Mouse (Mus musculus) megakaryocyte, embryonic 14.5 days (primary cell): ENCODE data around the gene Atp6v1g2. TPM values are rescaled to one million over a fixed set of nuclear protein-coding genes. Genes with fewer than 3 reads are reported as not detected.

Source experiments
- H3K27me3 ChIP-seq: replicated peaks from 2 replicates; pipeline ENCODE3; 2012; ENCODE audit warnings: inconsistent platforms
- H3K36me3 ChIP-seq: replicated peaks from 2 replicates; pipeline ENCODE3; 2012; ENCODE audit warnings: low read length, inconsistent platforms, mixed read lengths
- H3K4me1 ChIP-seq: 2 replicates; pipeline ENCODE4 v1.6.1; 2012; ENCODE audit warnings: inconsistent platforms
- H3K4me3 ChIP-seq: replicated peaks from 2 replicates; pipeline ENCODE3; 2012; ENCODE audit warnings: moderate library complexity, mild to moderate bottlenecking, inconsistent platforms
- H3K9me3 ChIP-seq: 2 replicates; pipeline ENCODE4 v1.6.1; 2012; ENCODE audit warnings: inconsistent platforms
- FLI1 ChIP-seq: IDR thresholded peaks from 2 replicates; pipeline ENCODE4 v1.6.1; 2012; ENCODE audit warnings: low read length, inconsistent platforms, mixed read lengths
- GATA1 ChIP-seq: IDR thresholded peaks from 3 replicates; pipeline ENCODE4 v1.6.1; 2012; ENCODE audit warnings: mixed read lengths, low read length, inconsistent platforms, borderline replicate concordance
- polyA plus RNA-seq: library from polyadenylated mRNA; stranded (reverse); fragments of >175 nt; gene quantifications from 2 replicates; pipeline ENCODE4 v1.2.3, GENCODE M21; 2012; ENCODE audit warnings: low replicate concordance; ENCODE audit not compliant: insufficient read depth

Gene Atp6v1g2
- polyA plus RNA-seq, 1 experiment = 0.86 TPM

DNA sequence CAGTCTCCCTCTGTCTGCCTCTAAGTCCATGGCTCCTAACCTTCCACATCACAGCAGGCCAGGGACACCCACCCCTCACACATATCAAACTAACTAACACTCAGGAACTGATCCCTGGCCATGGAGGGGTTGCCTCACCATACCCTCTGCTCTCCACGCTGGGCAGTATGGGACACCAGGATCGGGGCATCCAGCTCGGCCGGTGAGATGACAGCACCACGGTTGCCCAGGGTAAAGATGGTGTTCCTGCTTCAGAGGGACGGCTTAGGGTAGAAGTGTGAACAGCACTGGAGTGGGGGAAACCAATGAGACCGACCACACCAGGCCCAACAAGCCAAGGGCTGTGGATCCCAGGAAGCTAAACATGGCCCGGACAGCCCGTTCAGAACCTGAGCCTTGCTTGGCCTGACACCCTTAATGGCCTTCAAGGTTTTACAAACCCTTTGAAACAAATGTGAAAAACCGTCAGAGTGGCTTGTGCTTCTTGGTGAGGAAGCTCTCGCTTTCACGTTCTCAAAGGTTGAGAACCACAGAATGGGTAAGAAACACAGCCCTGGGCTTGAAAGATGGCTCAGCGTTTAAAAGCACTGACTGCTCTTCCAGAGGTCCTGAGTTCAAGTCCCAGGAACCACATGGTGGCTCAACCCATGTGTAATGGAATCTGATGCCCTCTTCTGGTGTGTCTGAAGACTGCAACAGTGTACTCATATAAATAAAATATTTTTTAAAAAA, 45.7 kb downstream of the Atp6v1g2 start:
- no peaks in the 10 kb centered on the region for H3K9me3 ChIP-seq
- H3K36me3 ChIP-seq = no peaks in the 10 kb centered on the region
- no peak overlapping the region for H3K4me3 ChIP-seq
- H3K27me3 ChIP-seq = peaks cover 54% of the 10 kb centered on the region
- H3K4me1 ChIP-seq = peaks cover 19% of the 10 kb centered on the region
- TF ChIP-seq FLI1 (no peak), GATA1 (no peak)

DNA sequence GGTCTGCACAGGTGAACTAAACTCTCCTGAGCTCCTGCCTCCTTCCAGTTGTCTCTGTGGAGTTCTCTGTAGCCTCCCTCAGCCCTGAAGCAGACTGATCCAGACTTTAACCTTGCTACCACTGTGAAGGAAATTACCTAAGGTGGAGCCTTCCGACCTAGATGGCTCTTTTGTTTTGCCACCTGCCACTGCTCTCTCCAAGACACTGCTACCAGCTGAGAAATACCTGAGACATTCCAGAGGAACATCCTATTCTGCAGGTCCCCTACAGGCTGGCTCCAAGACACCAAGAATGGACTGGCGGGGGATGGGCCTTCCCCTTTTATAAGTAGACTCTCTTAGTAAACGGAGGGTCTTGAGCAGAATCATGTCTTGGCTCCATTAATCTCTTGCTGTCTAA, 46.8 kb downstream of the Atp6v1g2 start:
- Histone ChIP-seq H3K4me1 (peaks cover 8% of the 10 kb centered on the region; the same call in 1 of the 2 replicates), H3K36me3 (no peaks in the 10 kb centered on the region), H3K9me3 (no peaks in the 10 kb centered on the region), H3K27me3 (peaks cover 58% of the 10 kb centered on the region), H3K4me3 (no peak overlapping the region)
- TF ChIP-seq FLI1 (no peak), GATA1 (no peak)

GRCm38 (mm10) chr17:35285431-35285830, 52.0 kb downstream of the Atp6v1g2 start:
- H3K36me3 ChIP-seq = no peaks in the 10 kb centered on the region
- H3K4me1 ChIP-seq = no peaks in the 10 kb centered on the region
- no peaks in the 10 kb centered on the region for H3K9me3 ChIP-seq
- H3K4me3 ChIP-seq = no peak overlapping the region
- TF ChIP-seq GATA1 (no peak), FLI1 (no peak)
- peaks cover 50% of the 10 kb centered on the region for H3K27me3 ChIP-seq

Other genes starting within 250 kb of the Atp6v1g2 start
- gene Vars, start 232.7 kb upstream of the Atp6v1g2 start, polyA plus RNA-seq = 188 and 650 TPM in 2 replicates
- 0.38 and 0.40 TPM in 2 replicates for gene Vwa7, start 217.1 kb upstream of the Atp6v1g2 start, polyA plus RNA-seq
- gene Sapcd1, start 205.6 kb upstream of the Atp6v1g2 start, polyA plus RNA-seq = 4.1 and 5.4 TPM in 2 replicates
- 10.5 and 10.9 TPM in 2 replicates for gene Msh5, start 186.9 kb upstream of the Atp6v1g2 start, polyA plus RNA-seq
- gene Clic1, start 183.7 kb upstream of the Atp6v1g2 start, polyA plus RNA-seq = 244 and 373 TPM in 2 replicates
- 30.5 and 36.5 TPM in 2 replicates for gene Ddah2, start 174.6 kb upstream of the Atp6v1g2 start, polyA plus RNA-seq
- gene Ly6g6c, start 168.3 kb upstream of the Atp6v1g2 start, polyA plus RNA-seq = 14.8 and 15.5 TPM in 2 replicates
- 53.5 and 66.3 TPM in 2 replicates for gene Mpig6b, start 167.5 kb upstream of the Atp6v1g2 start, polyA plus RNA-seq
- gene Ly6g6e, start 156.8 kb upstream of the Atp6v1g2 start, polyA plus RNA-seq = not detected in 2 replicates
- 79.9 and 106 TPM in 2 replicates for gene Ly6g6d, start 155.6 kb upstream of the Atp6v1g2 start, polyA plus RNA-seq
- 517 and 745 TPM in 2 replicates for gene Ly6g6f, start 148.1 kb upstream of the Atp6v1g2 start, polyA plus RNA-seq
- 211 and 290 TPM in 2 replicates for gene Abhd16a, start 144.4 kb upstream of the Atp6v1g2 start, polyA plus RNA-seq
- not detected in 2 replicates for gene Ly6g5c, start 125.4 kb upstream of the Atp6v1g2 start, polyA plus RNA-seq
- gene Ly6g5b, start 118.2 kb upstream of the Atp6v1g2 start, polyA plus RNA-seq = 0.23 TPM in 1 of 2 replicates, not detected in the other
- gene Gpank1, start 112.2 kb upstream of the Atp6v1g2 start, polyA plus RNA-seq = 46.5 and 57.4 TPM in 2 replicates
- gene Csnk2b, start 111.6 kb upstream of the Atp6v1g2 start, polyA plus RNA-seq = 75.6 and 82.2 TPM in 2 replicates
- 3.2 and 6.1 TPM in 2 replicates for gene D17H6S53E, start 107.3 kb upstream of the Atp6v1g2 start, polyA plus RNA-seq
- not detected in 2 replicates for gene Apom, start 101.6 kb upstream of the Atp6v1g2 start, polyA plus RNA-seq
- gene Bag6, start 98.5 kb upstream of the Atp6v1g2 start, polyA plus RNA-seq = 613 and 1,584 TPM in 2 replicates
- gene Prrc2a, start 68.8 kb upstream of the Atp6v1g2 start, polyA plus RNA-seq = 1,080 and 3,273 TPM in 2 replicates
- gene Aif1, start 57.6 kb upstream of the Atp6v1g2 start, polyA plus RNA-seq = 2.5 and 22.3 TPM in 2 replicates
- gene Lst1, start 45.2 kb upstream of the Atp6v1g2 start, polyA plus RNA-seq = 5.9 and 24.8 TPM in 2 replicates
- gene Ltb, start 39.2 kb upstream of the Atp6v1g2 start, polyA plus RNA-seq = 12.1 TPM in 1 of 2 replicates, not detected in the other
- gene Tnf, start 31.7 kb upstream of the Atp6v1g2 start, polyA plus RNA-seq = 2.9 and 3.5 TPM in 2 replicates
- 0.85 TPM in 1 of 2 replicates, not detected in the other for gene Lta, start 28.3 kb upstream of the Atp6v1g2 start, polyA plus RNA-seq
- gene Gm16181, start 12.8 kb upstream of the Atp6v1g2 start, polyA plus RNA-seq = not detected in 2 replicates
- 31.8 and 57.1 TPM in 2 replicates for gene Nfkbil1, start 2.1 kb downstream of the Atp6v1g2 start, polyA plus RNA-seq
- 83.5 and 158 TPM in 2 replicates for gene Ddx39b, start 8.1 kb downstream of the Atp6v1g2 start, polyA plus RNA-seq
- 170 and 362 TPM in 2 replicates for gene H2-D1, start 29.1 kb downstream of the Atp6v1g2 start, polyA plus RNA-seq
- gene H2-Q1, start 86.7 kb downstream of the Atp6v1g2 start, polyA plus RNA-seq = 1.5 and 7.3 TPM in 2 replicates
- 6.7 TPM in 1 of 2 replicates, not detected in the other for gene H2-Q2, start 108.6 kb downstream of the Atp6v1g2 start, polyA plus RNA-seq
- 13.9 and 46.4 TPM in 2 replicates for gene H2-Q4, start 146.0 kb downstream of the Atp6v1g2 start, polyA plus RNA-seq
- 2.5 and 4.2 TPM in 2 replicates for gene H2-Q6, start 191.2 kb downstream of the Atp6v1g2 start, polyA plus RNA-seq
- 3.2 and 20.1 TPM in 2 replicates for gene H2-Q7, start 205.5 kb downstream of the Atp6v1g2 start, polyA plus RNA-seq
- 0.27 and 2.5 TPM in 2 replicates for gene H2-Q10, start 236.4 kb downstream of the Atp6v1g2 start, polyA plus RNA-seq